Mouse (Mus musculus) ZHBTc4 (cell line): Measurements from ENCODE around the gene Enpp3.
A peak's percentile ranks its signal among the peaks of the same experiment; 100 is the strongest.
"Not testable (repeated sequence)": the region's sequence is repeated elsewhere in the genome, so short reads cannot be mapped to it uniquely, and the experiment has no call there.

ENCODE experiments used
- DNase-seq: peaks from one replicate; pipeline ENCODE4 v3.0.0-alpha.2; 2011; ENCODE audit warnings: low read depth, low spot score

The Enpp3 gene

GRCm38 (mm10) chr10:24823265-24823664 is 19.4 kb downstream of the Enpp3 start:
- DNase-seq, result no peak

- no peak for DNase-seq
Observed at GRCm38 (mm10) chr10:24822842-24823241, 19.8 kb downstream of the Enpp3 start.

DNA sequence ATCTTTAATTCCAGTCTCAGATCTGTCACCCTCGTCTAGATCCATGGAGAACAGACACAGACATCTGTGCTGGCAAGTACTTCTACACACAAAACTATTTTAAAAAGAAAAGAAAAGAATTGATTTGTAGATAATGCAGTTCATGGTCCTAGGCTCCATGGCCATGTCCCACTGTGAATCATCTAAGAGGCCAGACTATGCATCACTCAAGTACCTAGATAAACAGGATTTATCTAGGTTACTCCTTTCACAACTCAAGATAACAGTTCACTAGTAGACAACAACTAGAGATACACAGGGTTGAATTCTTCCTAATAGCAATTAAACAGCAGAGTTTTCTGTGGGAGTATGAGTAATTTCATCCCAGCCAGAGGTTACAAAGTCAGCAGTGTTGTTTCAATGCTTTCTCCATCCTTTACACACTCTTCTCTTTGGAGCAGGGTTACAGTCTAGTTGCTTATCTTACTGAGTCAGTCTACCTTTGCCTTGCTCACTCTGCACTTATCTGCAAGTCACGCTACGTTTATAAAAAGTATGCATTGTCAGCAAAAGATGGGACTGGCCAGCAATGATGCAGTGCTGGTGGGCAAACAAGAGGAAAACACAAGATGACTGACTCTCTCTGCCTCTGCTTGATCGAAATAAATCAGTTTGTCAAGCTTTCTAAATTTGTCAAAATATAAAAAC is 20.5 kb downstream of the Enpp3 start:
- DNase-seq, result no peak

- DNase-seq, result no peak
Observed at GRCm38 (mm10) chr10:24819526-24819925, 23.1 kb downstream of the Enpp3 start.

DNA sequence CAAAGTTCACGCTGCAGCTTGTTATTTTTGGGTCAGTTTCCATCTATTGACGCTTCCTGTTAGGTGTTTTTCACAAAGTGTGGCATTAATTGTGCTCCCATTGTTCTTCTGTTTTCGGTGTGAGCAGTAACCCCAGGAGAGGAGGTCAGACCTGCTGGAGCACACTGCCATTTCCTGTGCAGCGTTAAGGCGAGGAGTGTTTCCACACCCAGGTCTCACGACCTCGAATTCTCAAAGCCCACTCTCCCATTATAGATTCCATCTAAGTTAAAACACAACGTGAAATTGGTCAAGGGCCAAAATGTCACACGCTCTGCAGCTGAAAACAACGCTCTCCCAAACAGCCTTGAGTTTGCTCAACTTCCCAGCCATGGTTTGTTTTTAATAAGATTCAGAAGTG is 32.0 kb downstream of the Enpp3 start:
- no peak for DNase-seq

GRCm38 (mm10) chr10:24806756-24807155 is 35.9 kb downstream of the Enpp3 start:
- peak; percentile 59 for DNase-seq

GRCm38 (mm10) chr10:24805876-24806275 is 36.7 kb downstream of the Enpp3 start:
- peak; percentile 85 for DNase-seq

DNA sequence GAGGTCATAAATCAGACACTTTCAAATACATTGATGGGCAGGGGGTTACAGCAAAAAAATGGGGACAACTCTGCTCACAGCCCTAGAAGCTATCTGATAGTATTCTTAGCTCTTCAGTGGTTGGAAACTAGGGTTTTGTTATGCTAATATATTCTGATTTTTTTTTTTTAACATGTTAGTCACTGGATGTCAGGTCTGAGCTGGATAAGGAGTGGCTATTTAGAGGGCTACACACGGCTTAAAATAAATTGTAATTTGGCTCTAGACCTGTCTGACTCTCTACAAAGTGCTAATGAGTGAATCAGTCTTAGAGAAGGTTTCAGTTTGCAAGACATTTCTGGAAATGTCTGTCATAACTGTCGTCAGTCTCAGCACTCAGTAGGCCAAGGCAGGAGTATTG is 37.5 kb downstream of the Enpp3 start:
- peak; percentile 44 for DNase-seq

- not testable (repeated sequence) for DNase-seq
Observed at GRCm38 (mm10) chr10:24802742-24803244, 39.8 kb downstream of the Enpp3 start.

GRCm38 (mm10) chr10:24801796-24802195 is 40.8 kb downstream of the Enpp3 start:
- DNase-seq, result no peak

GRCm38 (mm10) chr10:24797246-24797645 is 45.4 kb downstream of the Enpp3 start:
- peak; percentile 83 for DNase-seq

DNA sequence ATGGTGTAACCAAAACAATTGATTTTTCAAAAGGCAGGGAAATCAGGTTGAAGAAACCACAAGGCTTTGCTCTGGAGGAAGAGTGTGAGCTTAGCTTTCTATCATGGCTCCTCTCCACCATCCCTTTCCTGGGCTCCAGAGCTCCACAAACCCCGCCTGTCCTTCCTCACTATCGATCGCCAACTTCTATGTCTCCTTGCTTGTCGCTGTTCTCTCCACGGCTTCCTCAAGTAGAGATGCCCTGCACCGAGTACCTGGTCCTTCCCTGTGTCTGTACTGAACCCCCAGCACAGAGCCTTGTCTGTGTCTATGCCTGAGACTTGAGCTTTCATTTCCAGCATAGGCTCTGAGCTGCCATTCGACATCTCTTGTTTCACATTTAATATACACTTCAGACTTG is 49.9 kb downstream of the Enpp3 start:
- DNase-seq, result no peak

DNA sequence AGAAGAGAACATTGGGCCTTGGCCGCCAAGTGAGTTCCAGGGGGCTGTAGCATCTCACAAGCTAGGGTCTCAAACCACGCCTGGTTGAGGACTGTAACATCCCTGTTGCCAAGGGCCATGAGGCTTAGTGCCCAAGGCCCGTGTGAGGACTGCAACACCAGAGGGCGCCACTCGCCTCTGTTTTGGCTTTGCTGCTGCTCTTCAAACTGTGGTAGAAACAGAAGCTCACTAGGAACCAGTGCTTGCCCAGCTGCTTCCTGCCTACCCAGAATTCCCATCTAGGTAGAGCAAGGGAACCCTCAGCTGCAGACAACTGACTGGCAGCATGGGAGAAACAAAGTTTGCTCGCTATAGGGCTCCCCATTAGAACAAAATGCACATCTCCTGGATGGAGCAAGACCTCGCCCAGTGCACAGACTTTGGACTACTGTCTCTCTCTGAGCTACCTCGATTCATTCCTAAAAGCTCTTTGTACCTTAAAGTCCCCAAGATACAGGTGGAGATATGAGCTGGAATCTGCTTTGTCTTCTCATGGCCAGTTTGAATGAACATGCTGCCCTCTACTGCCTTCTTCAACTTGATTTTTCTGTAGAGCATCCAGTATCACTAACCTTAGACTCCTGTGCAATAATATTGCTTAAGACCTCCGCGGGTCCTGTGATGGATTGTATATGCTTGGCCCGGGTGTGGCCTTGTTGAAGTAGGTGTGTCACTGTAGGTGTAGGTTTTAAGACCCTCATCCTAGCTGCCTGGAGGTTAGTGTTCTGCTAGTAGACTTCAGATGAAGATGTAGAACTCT is 52.7 kb downstream of the Enpp3 start:
- DNase-seq, result peak; percentile 90

DNA sequence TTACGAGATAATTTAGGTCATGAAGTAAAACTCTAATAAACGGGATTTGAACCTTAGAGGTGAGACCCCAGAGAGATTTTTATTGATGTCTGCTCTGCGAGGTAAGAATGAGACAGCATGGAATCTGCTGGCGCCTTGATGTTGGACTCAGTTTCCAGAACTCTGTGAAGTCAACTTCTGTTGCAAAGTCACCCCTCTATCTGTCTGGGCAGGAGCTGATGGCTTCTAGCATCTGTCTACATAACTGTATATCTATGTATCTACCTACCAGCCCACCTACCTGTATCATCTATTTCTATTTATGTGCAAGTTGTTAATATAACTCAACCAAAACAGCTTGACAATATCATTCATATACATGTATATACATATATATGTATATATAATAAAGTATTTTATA is 57.3 kb downstream of the Enpp3 start:
- DNase-seq, result no peak

GRCm38 (mm10) chr10:24784624-24785276 is 57.9 kb downstream of the Enpp3 start:
- no peak for DNase-seq

- DNase-seq, result no peak
Observed at GRCm38 (mm10) chr10:24783946-24784345, 58.7 kb downstream of the Enpp3 start.

GRCm38 (mm10) chr10:24778643-24779020 is 64.0 kb downstream of the Enpp3 start:
- no peak for DNase-seq

DNA sequence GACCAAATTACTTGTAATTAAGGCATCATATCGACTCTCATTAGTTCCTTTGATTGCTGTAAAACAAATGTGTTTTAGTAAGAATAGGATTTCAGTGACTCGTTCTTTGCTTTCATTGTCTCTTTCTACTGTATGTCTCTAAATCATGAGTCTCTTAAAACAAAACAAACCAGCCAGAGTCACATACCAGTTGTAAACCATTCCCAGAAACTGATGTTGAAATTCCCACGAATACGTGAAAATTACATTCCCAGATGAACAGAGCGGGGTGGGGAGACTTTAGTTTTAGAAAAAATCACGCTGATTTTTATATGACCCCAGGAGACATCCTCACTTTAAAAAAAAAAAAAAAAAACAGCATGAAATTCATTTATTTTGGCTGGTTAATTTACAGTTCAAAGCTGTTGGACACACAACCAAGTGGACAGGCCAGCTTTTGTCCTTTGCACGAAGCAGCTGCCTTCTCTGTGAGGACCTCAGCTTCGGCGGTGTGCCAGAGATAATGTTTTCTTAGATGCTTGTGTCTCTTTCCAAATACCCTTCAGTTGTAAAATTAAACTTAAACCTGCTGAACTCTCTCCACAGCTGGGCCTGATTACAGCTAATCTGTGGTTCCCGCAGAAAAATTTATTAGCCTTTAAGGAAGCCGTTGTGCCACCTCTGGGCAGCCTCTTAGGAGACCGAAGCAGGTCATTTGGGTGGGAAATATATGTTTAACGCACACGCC is 64.5 kb downstream of the Enpp3 start:
- DNase-seq, result no peak

- no peak for DNase-seq
Observed at GRCm38 (mm10) chr10:24769496-24769895, 73.1 kb downstream of the Enpp3 start.

DNA sequence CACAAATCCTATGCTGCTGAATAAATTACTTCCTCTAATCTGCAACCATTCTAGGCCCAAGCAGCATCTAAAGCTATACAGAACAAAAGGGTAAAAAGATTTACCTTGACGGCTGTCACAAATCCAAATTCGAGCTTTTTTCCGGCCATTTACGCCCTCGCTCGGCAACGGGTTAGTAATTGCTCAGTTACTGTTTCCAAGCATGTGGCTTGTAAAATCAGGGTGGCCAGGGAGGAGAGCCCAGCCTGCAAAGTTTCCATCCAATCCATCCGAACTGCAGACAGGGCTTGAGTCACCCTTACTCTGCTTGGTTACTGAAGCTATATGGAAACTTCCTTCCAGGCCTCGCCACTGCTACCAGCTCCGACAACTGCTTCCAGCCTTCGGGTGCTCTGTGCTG is 74.9 kb downstream of the Enpp3 start:
- DNase-seq, result no peak

- no peak for DNase-seq
Observed at GRCm38 (mm10) chr10:24766061-24766460, 76.6 kb downstream of the Enpp3 start.
